Mouse (Mus musculus) induced T-regulatory cell, adult 2 months (primary cell): ENCODE measurements around the gene Paqr8.

Source experiments
- DNase-seq: peaks from one replicate; pipeline ENCODE4 v3.0.0-alpha.2; 2012; ENCODE audit warnings: low read depth

Gene Paqr8

DNA sequence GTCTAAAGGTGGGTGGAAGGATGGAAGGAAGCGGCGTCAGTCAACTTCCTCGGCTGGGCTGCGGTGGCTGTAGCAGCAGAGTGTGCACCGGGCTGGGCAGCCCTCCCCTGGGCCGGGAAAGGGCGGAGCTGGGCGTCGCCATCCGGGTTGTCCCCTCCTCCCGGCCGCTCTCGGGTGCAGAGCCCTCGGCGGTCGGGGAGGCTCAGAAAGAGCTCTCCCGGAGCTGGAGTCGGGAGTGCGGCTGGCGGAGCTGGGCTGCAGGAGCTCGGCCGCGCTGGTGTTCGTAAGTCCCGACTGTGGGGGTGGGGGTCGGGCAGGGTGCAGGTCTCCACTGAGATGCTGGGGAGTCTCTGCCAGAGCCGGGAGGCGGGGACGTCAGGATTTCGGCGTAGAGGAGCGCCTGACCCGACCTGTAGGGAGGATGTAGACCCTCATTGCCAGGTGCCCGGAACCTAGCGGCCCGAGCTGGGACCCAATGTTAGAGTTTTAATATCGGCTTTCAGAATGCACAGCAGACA, at the start of gene Paqr8:
TSS of gene Paqr8 (plus strand) at position 203 of the 518 bp plus-strand sequence.
- peak; percentile 87 for DNase-seq

DNA sequence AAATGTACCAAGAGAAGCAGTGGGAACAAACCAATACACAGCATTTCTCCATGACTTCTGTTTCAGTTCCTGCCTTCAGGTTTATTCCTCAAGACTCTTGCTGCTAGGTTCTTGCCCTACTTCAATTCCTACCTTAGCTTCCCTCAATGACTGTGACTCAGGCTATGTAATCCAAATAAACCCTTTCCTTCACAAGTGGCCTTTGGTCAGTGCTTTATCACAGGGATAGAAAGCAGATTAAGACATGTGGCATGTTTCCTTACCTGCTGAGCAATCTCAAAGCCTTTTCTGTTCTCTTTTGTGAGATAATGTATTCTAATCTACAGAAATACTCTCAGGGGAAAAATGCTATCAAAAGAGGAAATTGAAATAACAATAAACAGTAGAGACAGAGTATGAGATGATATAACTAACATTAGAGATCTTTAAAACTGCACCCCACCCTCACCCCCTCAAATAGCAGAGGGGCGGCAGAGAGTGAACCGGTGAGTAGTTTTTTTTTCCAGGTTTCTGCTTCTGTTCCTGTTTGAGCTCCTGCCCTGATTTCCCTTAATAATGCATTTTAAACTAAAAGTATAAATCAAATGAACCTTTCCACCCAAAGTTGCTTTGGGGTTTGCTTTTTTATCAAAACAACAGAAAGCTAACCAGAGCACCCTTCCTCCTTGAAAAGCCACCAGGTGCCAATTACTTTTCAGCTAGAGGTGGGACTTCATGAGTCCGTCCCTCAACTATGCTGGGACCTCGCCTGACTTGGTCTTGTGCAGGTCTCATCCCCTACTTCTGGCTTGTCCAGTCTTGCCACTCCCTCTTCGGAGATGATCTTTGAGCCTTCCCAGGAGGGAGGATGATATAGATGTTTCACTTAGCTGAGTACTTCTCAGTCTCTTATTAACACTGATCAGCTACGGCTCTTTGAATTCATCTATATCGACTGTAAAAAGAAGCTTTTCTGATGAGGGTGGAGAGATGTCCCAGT, 33.2 kb upstream of the Paqr8 start:
- no peak for DNase-seq

DNA sequence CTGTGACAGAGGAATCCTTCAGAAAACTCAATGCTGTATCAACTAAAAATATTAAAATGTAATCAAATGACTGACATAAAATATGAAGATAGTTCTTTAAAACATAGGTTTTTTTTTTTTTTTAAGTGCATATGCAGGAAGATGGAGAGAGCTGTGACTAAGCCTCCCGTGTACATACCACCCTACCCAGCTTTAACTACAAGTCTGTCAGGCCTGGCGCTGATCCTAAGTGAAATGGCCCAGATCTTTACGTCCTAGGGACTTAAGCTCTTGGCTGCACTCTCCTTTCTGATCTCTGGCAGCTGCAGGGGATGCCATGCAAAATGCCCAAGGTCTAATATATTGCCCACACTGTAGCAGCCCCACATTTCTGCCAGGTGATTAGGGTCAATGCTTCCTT, 29.6 kb upstream of the Paqr8 start:
- no peak for DNase-seq

DNA sequence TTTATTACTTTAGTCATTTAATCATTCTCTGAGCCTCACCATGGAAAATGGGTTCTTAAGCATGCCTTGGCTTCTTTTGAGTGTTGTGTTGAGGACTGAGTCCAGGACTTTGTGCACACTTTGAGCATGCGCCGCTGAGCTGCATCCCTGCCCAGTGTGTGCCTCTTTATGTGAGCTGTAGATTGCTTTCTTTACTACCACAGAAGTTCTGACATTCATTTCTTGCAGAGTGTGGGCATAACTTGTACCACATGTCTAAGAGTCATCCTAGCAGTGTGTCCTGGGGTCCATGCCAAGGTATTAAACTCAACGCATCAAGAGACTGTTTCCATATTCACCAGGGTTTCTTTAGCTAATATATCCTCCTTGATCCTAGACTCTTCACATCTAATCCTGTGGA, 28.5 kb upstream of the Paqr8 start:
- DNase-seq: no peak

DNA sequence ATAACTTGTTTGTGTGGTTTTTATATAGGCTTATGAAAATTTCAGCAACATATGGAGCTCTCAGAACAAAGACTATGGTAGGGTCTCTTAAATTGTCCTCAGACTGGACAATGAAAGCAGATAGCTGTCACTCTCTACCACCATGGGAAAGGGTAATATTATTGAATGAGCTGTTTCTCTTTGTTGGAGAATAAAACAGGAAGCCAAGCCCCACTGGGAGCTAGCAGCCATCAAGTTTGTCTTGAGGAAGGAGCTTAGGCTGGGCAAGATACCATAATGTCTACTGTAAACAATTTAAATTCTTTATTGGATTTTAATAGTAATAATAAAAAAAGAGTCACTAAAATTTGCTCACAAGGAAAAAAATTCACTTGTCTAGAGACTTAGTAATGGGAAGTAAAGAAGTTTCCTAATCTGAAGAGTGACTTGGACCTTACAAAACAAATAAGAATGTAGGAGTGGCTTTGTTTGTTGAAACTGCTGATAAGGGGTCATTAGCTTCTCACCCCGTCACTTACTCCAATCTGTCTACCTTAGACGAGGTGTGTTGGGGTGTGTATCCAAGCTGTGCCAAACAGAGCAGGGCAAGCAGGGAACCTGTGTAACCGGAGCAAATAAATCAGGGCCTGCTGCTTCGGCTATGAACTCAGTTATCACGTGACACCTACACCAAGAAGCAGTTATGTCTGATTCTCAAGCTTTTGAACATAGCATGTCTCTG, 26.8 kb upstream of the Paqr8 start:
- no peak for DNase-seq

DNA sequence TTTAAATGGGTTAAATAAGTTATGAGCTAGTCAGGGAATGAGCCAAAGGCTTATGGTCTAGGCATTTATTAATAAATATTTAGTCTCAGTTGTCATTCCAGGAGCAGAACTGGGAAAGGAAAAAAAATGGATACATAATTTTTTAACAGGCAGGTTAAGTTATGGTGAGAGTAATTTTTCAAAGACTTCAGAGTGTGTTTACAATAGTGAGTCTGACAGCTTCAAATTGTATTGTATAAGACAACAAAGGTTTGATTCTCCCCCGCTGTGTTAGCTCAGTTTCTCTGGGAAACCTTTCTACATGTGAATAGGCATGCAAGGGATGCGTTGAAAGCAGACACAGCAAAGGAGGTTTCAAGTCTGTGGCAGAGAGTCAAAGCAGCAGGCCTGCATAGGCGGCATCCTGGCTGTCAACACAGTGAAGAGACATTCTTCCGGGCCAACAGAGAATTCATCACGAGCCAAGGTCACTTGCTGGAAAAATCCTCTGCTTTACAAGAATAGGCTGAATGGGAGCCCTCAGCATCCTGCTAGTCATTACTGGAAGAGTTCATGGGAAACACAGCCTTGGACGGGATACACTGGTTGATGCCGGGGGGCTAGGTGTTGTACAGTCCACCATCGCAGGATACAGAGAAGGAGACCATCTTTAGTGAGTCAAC, 23.0 kb upstream of the Paqr8 start:
- DNase-seq: no peak

DNA sequence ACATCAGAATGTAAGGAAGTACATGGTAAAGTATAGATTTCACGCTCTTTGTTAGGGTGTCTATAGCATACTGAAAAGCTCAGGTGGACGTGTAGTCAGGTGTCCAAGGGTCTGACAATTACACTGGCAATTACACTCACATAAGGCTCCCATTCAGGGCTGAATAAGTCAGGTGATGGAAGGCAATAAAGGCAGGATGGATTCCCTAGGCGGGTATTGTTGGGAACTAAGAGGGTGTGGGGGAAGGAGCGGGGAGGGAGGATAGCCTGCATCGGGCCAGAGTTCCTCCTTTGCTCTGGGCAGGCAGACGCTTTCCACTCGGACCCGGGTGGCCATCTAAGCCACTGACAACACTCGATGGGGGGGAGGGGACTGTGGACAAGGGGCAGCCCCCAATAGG, 22.4 kb upstream of the Paqr8 start:
- no peak for DNase-seq

DNA sequence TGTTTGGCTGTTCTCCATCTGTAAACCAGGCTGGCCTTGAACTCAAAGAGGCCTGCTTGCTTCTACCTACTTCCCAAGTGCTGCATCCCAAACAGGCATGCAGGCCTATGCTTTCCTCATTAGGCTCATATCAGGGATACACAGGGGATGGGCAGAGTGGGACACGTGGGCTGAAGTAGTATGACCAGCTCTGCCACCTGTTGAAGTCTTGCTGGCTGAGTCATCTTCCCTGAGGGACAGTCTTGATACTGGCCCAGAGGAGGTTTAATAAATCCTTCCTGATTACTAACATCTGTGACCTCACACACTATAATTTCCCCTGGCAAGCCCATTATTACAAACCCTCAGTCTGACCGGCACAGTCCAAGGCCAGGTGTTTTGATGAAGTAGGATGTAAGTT, 19.5 kb upstream of the Paqr8 start:
- no peak for DNase-seq

DNA sequence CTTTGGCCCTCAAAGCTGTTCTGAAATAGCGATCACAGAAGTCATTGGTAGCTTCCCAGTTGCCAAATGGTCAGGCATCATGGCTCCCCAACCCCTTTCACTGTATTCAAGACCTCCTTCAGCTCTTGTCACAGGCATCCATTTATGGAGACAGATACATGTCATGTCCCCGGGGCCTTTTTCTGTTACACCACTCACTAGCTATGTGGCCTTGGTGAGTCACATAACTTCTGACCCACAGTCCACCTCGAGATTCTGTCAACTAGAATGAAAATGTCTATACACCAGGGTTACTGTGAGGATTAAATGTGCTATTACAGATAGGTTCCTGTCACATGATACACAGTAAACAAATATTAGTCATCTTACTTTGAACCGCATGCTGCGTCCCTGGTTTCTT, 17.9 kb upstream of the Paqr8 start:
- no peak for DNase-seq

DNA sequence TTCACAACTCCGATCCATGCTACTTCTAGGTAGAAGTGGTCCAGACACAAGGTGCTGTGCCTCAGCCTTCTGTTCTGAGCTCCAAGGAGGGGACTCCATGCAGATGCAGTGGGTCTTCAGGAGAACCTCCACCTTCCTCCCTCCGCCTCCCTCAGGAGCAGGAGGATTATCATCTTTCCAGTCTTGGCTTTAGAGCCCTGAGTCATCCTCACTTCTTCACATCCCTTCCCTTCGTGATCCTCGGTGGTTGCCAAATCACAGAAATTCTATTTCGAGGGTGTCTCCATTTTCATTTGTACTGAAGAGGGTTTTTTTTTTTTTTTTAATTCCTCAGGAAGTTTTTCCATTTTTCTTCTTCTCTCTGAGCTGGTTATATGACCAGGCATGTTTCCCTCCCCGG, 16.3 kb upstream of the Paqr8 start:
- DNase-seq: no peak

DNA sequence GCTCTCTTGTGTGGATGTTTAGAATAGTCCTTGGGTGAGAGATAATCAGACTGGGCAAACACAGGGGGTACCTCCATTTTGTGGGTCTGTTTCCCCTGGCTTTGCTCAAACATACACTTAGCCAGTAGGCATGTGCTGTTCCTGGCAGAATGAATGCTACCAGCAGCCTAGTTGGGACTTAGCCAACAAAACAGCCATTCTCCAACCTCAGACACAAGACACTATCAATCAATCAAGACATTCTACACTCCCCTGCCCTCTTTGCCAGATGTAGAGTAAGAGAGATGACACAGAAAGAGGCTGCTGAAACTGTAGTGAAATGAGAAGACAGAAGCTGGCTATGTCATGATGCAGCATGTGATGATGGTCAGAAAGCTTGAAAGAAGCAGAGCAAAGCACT, 13.1 kb upstream of the Paqr8 start:
- DNase-seq: no peak

DNA sequence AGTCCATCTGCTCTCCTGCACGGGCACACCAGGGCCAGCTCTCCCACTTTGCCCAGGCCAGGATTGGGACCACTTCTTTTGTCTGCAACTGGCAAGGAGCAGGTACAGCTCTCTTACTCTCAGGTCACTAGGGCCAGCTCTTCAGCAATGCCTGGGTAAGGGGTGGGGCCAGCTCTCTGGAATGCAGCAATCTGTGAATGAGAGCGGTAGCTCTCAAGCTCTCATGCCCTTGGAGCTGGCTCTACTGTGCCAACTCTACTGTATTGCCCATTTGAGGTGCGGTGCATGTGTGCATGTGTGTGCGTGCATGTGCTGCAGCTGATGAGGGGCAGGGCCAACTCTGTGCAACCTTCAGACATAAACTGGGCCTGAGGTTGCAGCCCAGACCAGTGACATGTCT, 11.0 kb upstream of the Paqr8 start:
- DNase-seq: no peak

DNA sequence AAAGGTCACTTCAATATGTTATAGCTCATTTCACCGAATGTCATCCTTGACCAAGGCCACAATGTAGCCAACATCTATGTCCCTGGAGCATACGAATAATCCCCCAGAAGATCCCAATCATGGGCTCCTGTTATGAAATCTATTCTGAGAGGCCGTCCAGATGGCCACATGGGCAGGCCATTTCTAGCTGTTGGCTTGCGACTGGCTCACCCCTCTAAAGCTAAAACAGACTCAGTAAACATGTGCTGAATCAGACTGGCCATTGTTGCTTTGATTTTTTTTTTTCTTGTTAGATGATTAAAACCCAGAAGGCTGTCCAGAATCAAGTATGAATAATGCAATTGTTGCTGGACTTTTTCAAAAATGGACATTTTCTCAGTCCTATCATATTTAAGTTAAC, 7.3 kb upstream of the Paqr8 start:
- no peak for DNase-seq

DNA sequence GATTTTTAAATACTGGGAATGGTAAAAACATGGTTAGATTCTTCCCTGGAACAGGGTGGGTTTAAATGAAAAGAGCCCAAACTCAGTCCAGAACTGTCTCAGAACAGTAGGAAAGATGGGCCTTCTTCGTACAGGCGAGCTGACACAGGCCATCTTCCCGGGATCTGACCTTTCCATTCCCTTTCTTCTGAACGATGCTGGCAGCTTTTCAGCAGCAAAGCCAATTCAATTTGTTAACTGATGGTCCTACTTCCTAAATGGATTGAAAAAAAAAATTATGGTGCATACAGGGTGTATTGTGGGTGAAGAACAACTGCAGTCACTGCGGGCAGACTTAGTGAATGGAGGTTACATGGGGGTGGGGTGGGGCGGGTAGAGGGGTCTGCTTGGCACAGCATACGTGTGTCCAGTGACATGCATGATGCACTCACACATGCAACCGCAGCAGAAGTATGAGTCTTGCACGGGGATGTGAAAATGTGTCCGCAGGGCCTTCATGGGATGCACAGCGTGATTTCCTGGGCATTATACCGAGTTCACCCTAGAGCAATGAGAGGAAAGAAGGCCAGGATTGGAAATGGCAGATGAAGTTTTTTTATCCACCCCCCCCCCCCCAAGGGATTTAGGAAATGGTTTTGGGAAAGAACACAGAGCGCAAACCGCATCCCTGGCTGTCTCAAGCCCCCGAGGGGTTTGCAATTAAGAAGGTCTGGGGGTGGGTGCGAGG, 566 bp upstream of the Paqr8 start:
- DNase-seq: no peak

DNA sequence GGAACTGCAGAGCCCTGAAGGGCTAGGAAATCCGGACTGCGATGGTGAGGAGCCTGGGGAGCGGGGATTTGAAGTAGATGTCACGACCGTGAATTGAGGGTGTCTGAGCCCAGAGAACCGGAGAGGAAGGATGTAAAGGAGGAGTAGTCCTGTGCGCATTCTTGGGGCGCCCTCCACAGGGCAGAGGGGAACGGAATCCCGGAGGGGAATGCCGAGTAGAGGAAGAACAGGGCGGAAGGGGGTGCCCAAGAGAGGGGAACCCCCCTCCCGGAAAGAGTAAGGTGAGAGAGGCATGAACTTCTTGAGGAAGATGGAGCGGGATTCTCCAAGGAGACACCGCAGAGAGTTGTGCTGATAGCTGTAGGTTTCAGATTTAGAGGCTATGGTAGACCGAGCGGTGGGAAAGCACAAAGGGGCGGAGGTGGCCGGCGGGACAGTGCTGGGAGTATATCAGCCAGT, 564 bp downstream of the Paqr8 start:
- peak; percentile 82 for DNase-seq

DNA sequence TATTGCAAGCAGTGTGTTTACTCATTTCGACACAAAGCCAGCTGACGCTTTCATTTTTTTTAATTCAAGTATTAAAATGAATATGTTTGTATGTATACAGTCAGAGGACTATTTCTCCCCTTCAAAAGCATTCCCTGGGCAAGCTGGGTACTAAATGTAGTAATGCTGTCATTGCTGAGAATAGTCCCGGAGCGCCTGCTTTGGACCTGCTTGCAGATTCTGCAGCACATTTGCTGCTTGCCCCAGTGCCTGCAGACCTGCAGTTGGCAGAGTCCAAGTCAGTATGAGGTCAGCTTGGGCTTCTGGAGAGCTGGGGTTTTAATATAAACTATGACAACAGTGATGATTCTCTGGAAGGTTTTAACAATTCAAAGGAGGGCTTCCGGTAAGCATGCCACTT, 2.7 kb downstream of the Paqr8 start:
- no peak for DNase-seq

DNA sequence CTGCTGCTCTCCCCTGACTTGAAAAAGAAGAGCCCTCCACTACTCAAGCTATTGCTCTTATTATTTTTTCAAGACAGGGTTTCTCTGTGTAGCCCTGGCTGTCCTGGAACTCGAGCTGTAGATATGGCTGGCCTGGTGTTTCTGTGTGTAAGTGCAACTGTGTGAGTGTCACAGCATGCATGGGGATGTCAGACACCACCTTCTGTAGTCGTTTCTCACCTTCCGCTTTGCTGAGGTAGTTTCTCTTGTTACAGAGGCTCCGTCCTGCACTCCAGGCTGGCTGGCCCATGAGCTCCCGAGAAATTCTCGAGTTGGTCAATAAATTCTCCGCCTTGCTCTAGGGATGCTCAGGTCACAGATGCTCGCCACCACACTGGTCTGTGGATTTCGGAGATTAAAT, 8.0 kb downstream of the Paqr8 start:
- no peak for DNase-seq

DNA sequence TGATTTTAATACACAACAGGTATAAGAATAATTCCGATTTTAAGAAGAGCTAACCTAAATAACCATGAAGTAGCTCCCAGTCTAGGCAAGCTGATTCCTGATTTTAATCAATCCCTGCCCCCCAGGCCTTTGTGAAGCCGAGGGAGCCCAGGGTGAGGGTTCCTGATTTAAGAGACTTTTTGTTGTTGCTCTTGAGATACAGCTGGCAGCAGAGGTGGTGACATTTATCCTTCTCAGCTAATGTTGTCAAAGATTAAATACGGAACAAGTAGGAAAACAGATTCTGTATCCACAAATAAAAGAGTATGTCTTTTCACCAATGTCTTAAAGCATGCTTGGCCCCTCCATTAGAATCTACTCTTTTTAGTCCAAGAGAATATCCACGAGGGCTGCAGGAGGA, 9.9 kb downstream of the Paqr8 start:
- no peak for DNase-seq

DNA sequence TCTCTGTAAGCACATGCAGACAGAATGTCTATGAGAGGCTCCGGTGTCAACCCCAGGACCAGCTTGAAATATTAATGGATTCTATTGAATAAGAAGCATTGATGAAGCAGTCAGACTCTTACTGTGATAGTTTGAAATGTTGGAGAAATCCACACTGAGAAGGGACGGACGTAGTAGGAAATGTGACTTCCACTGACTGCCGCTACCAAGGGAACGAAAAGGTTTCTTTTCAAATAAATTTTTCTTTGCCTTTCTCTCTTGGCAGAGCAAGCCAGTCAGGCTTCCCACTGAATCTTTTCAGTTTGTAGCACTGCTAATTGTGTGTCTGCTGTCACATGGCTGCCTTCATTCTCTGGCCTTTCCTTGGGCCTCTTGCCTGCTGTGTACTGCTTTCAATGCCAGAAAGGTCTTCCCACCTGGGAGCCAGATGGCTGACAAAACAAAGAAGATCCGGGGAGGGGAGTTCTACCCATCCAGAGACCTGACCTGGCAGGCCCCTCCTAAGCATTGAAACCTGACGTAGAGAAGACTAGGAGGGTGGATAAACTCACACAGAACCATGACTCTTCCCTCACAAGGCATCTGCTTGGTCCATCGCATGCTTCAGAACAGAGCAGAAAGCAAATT, 15.2 kb downstream of the Paqr8 start:
- no peak for DNase-seq

DNA sequence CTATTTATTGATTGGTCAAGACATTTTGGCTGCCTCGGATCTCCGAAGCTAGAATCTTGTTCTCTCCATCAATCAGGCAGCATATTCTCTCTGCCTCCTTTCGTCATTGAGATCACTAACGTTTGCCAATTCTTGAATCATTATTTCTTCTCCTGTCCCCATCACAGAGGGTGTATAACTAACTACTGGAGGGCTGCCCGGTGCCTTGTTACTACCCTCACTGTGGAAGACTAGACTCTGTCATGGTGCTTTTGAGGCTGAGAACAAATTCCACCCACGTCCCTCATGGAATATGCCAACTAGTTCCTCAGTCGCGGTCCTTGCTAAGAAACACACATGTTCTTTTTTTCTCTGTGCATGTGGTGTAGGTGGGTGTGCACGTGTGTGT, 15.7 kb downstream of the Paqr8 start:
- DNase-seq: no peak

DNA sequence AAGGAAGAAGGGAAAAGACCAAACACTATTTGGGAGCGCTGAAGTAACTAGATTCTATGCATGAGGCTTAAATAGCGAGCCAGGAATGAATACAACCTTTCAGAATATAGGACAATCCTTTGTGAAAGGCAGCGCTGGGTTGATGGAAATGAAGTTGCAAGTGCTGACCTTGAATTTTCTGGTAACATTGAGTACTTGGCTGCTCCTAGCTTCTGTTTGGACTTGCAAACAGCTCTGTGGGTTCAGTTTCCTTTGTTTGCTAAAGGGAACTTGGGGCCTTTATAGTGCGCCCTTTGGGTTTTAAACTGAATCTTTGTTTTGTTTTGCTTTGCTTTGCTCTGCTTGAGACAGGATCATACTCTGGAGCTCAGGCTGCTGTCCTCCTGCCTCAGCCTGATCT, 18.1 kb downstream of the Paqr8 start:
- DNase-seq: no peak
